Mouse (Mus musculus): ENCODE measurements around the gene Scly. TPM values are rescaled to one million over a fixed set of nuclear protein-coding genes. Genes with fewer than 3 reads are reported as not detected.

The Scly gene
- polyA plus RNA-seq, 1 experiment from 2014 or later, result 17.9 TPM

Other genes with a start within 250 kb of the Scly start
- 0.57 and 0.58 TPM in 2 replicates for gene Rbm44, start 153.2 kb upstream of the Scly start, polyA plus RNA-seq (2016; fragmentation: Nextera tagmentation; extraction: Ambion mirVana)
- gene Ramp1, start 118.5 kb upstream of the Scly start, polyA plus RNA-seq (2016; fragmentation: Nextera tagmentation; extraction: Ambion mirVana), result 0.51 and 0.81 TPM in 2 replicates
- 86.2 and 87.1 TPM in 2 replicates for gene Ube2f, start 48.0 kb upstream of the Scly start, polyA plus RNA-seq (2016; fragmentation: Nextera tagmentation; extraction: Ambion mirVana)
- gene Espnl, start 23.7 kb downstream of the Scly start, polyA plus RNA-seq (2016; fragmentation: Nextera tagmentation; extraction: Ambion mirVana), result 0.05 TPM in 1 of 2 replicates, not detected in the other
- 0.35 and 0.47 TPM in 2 replicates for gene Klhl30, start 52.7 kb downstream of the Scly start, polyA plus RNA-seq (2016; fragmentation: Nextera tagmentation; extraction: Ambion mirVana)
- gene Erfe, start 68.1 kb downstream of the Scly start, polyA plus RNA-seq (2016; fragmentation: Nextera tagmentation; extraction: Ambion mirVana), result 0.85 and 1.7 TPM in 2 replicates
- 165 and 173 TPM in 2 replicates for gene Ilkap, start 100.5 kb downstream of the Scly start, polyA plus RNA-seq (2016; fragmentation: Nextera tagmentation; extraction: Ambion mirVana)
- gene Hes6, start 115.7 kb downstream of the Scly start, polyA plus RNA-seq (2016; fragmentation: Nextera tagmentation; extraction: Ambion mirVana), result 285 and 401 TPM in 2 replicates
- gene Per2, start 161.0 kb downstream of the Scly start, polyA plus RNA-seq (2016; fragmentation: Nextera tagmentation; extraction: Ambion mirVana), result 1.9 and 2.4 TPM in 2 replicates
- gene Traf3ip1, start 196.3 kb downstream of the Scly start, polyA plus RNA-seq (2016; fragmentation: Nextera tagmentation; extraction: Ambion mirVana), result 9.3 and 11.0 TPM in 2 replicates
- gene Asb1, start 242.2 kb downstream of the Scly start, polyA plus RNA-seq (2016; fragmentation: Nextera tagmentation; extraction: Ambion mirVana), result 8.9 and 10.8 TPM in 2 replicates

Data from hindbrain, embryonic 10.5 days (tissue).